Mouse (Mus musculus) limb, embryonic 13.5 days (tissue): ENCODE results near the gene Chd2. TPM values are rescaled to one million over a fixed set of nuclear protein-coding genes. Genes with fewer than 3 reads are reported as not detected.

Source experiments
- ATAC-seq: fragments of 200-750 bp; cut with Nextera tagmentation; 2 replicates; pipeline ENCODE4 v1.8.0; 2017; ENCODE audit warnings: low read depth, moderate number of reproducible peaks, moderate TSS enrichment; ENCODE audit not compliant: low FRiP score
- H3K27ac ChIP-seq: fragments of 300-500 bp; sonication (generic); 2 replicates; pipeline ENCODE4 v1.5.1; 2015; ENCODE audit warnings: inconsistent platforms, mild to moderate bottlenecking, moderate library complexity
- H3K27me3 ChIP-seq: fragments of 300-500 bp; sonication (generic); 2 replicates; pipeline ENCODE4 v1.6.1; 2015; ENCODE audit warnings: mild to moderate bottlenecking, inconsistent platforms
- H3K36me3 ChIP-seq: fragments of 300-500 bp; sonication (generic); 2 replicates; pipeline ENCODE4 v1.6.1; 2015; ENCODE audit warnings: inconsistent platforms, mild to moderate bottlenecking, moderate library complexity
- H3K4me1 ChIP-seq: fragments of 300-500 bp; sonication (generic); 2 replicates; pipeline ENCODE4 v1.6.1; 2015; ENCODE audit warnings: inconsistent platforms
- H3K4me2 ChIP-seq: fragments of 300-500 bp; sonication (generic); replicated peaks from 2 replicates; pipeline ENCODE4 v1.6.1; 2015; ENCODE audit warnings: inconsistent platforms, mild to moderate bottlenecking, moderate library complexity
- H3K4me3 ChIP-seq: fragments of 300-500 bp; sonication (generic); 2 replicates; pipeline ENCODE4 v1.5.1; 2015; ENCODE audit warnings: moderate library complexity, mild to moderate bottlenecking, inconsistent platforms
- H3K9ac ChIP-seq: fragments of 300-500 bp; sonication (generic); 2 replicates; pipeline ENCODE4 v1.6.1; 2015; ENCODE audit warnings: mild to moderate bottlenecking, inconsistent platforms
- H3K9me3 ChIP-seq: fragments of 300-500 bp; sonication (generic); 2 replicates; pipeline ENCODE4 v1.6.1; 2016; ENCODE audit warnings: inconsistent platforms
- WGBS: fragments of 180-500 bp; shearing (Covaris S2); methylation state at CpG from one replicate; pipeline ENCODE4 v1.1.7; 2015; 5-methylcytosine and 5-hydroxymethylcytosine counted together
- polyA plus RNA-seq: library from polyadenylated mRNA; unstranded; fragments of >200 nt; fragmentation: Nextera tagmentation; extraction: Ambion mirVana; gene quantifications from 2 replicates; pipeline ENCODE4 v1.2.1, GENCODE M21; 2015

Gene Chd2
- 62.5 and 66.3 TPM in 2 replicates for polyA plus RNA-seq

- Histone ChIP-seq H3K27me3 (no peaks in the 10 kb centered on the region), H3K4me3 (peak within 1 kb of the TSS; percentile 74), H3K4me2 (peak within 1 kb of the TSS; percentile 61), H3K27ac (peak within 1 kb of the TSS; percentile 100), H3K36me3 (peaks cover 12% of the 10 kb centered on the region), H3K4me1 (peaks cover 18% of the 10 kb centered on the region; the same call in 1 of the 2 replicates), H3K9me3 (no peaks in the 10 kb centered on the region), H3K9ac (peak within 1 kb of the TSS; percentile 98)
- 0% methylated on average over 15 of the region's 15 CpGs for WGBS
- peak; percentile 76 for ATAC-seq
These were observed at the start of gene Chd2 for GRCm38 (mm10) chr7:73541412-73542130. Gene Chd2 (minus strand): TSS chr7:73541830.

GRCm38 (mm10) chr7:73590757-73591156, 49.1 kb upstream of the Chd2 start:
- no peaks in the 10 kb centered on the region for H3K36me3 ChIP-seq
- no peak overlapping the region for H3K4me2 ChIP-seq
- no peaks in the 10 kb centered on the region for H3K9me3 ChIP-seq
- no peak for ATAC-seq
- no peaks in the 10 kb centered on the region for H3K27me3 ChIP-seq
- H3K4me3 ChIP-seq, result no peak overlapping the region
- no peak overlapping the region for H3K9ac ChIP-seq
- no peak overlapping the region for H3K27ac ChIP-seq
- WGBS, result 94% methylated on average over 5 of the region's 5 CpGs
- H3K4me1 ChIP-seq, result peaks cover 44% of the 10 kb centered on the region

DNA sequence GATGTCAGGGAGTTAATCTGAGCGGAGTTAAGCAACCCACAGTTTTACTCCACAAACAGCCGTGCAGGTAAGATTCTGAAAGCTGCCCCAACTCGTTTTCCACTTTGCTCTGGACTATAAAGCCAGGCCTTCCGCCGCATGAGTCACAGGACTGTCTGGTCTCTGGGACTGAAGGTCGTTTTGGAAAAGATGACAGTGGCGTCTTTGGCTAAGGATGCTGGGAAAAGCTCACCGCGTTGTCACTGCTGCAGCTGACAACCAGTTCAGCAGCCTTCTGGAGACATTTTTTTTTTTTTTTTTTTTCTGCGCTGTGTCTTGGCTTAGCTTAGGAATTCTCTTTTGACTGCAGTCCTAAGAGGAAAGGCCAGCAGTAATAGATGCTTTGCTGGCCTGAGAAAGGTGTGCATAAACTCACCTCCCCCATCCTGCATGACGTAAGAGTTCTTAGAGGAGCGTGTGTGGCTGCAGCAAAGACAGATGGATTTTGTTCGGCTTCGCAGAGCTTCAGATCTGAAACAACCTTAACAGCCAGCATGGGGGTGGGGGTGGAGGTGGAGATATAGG, 47.7 kb upstream of the Chd2 start:
- peak; percentile 41; the same call in 1 of the 2 replicates for ATAC-seq
- Histone ChIP-seq H3K4me1 (peaks cover 54% of the 10 kb centered on the region), H3K27ac (peak overlapping the region; percentile 83), H3K27me3 (no peaks in the 10 kb centered on the region), H3K4me3 (no peak overlapping the region), H3K9ac (peak overlapping the region; percentile 45), H3K4me2 (peak overlapping the region; percentile 49), H3K36me3 (no peaks in the 10 kb centered on the region), H3K9me3 (no peaks in the 10 kb centered on the region)
- WGBS, result 20% methylated on average over 14 of the region's 14 CpGs

DNA sequence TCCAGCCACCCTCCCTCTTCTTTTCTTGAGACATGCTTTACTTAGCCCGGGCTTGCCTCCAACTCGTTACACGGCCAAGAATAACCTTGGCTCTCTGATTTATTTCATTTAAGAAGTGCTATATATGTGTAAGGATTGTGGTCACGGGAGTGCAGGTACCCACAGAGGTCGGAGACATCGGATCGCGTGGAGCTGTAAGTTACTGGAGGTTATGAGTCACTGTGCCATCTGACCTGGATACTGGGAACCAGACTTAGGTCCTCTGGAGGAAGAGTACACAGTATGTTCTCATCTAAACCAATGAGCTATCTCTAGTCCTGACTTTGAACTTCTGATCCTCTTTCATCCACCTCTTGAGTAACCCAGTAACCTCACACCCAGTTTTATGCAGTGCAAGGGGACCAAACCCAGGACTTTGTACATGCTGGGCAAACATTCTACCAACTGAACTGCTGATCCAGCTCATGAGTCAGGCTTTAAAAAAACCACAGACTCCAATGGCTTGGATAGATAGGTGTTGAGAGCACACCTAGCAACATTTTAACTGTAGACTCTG, 46.8 kb upstream of the Chd2 start:
- peaks cover 55% of the 10 kb centered on the region for H3K4me1 ChIP-seq
- 67% methylated on average over 8 of the region's 8 CpGs for WGBS
- ATAC-seq, result no peak
- H3K27ac ChIP-seq, result peak overlapping the region; percentile 83
- H3K36me3 ChIP-seq, result no peaks in the 10 kb centered on the region
- H3K27me3 ChIP-seq, result no peaks in the 10 kb centered on the region
- 0 out of 2 replicates have a peak overlapping the region, but pooled peaks have one; percentile 45 for H3K9ac ChIP-seq
- H3K4me3 ChIP-seq, result no peak overlapping the region
- no peaks in the 10 kb centered on the region for H3K9me3 ChIP-seq
- H3K4me2 ChIP-seq, result peak overlapping the region; percentile 49

DNA sequence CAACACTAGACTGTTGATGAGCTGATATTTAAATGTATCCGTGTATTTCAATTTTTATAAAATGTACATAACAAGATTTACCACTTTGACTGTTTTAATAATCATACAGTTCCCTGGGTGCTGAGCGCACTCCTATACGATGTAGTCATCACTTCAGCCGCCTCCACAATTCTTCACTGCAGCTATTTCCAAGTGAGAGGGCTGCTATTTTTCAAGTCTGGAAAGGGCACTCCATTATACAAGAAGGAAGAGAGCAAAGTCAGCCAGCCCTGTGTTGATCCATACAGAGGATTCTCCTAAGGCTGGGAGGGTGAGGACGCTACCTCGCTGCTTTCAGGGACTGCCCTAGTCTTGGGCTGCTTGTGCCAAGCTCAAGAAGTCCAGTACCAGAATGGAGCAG, 45.1 kb upstream of the Chd2 start:
- Histone ChIP-seq H3K9ac (no peak overlapping the region), H3K4me2 (no peak overlapping the region), H3K4me1 (peaks cover 61% of the 10 kb centered on the region), H3K36me3 (no peaks in the 10 kb centered on the region), H3K27me3 (no peaks in the 10 kb centered on the region), H3K4me3 (no peak overlapping the region), H3K27ac (peak overlapping the region; percentile 44; the same call in 1 of the 2 replicates), H3K9me3 (no peaks in the 10 kb centered on the region)
- WGBS, result 82% methylated on average over 6 of the region's 6 CpGs
- ATAC-seq, result no peak

- H3K9me3 ChIP-seq, result no peaks in the 10 kb centered on the region
- no peak overlapping the region for H3K9ac ChIP-seq
- 61% methylated on average over 11 of the region's 11 CpGs for WGBS
- no peak overlapping the region; the same call in 1 of the 2 replicates for H3K27ac ChIP-seq
- ATAC-seq, result no peak
- no peak overlapping the region for H3K4me3 ChIP-seq
- H3K4me1 ChIP-seq, result peaks cover 61% of the 10 kb centered on the region
- no peaks in the 10 kb centered on the region for H3K27me3 ChIP-seq
- H3K36me3 ChIP-seq, result no peaks in the 10 kb centered on the region
- H3K4me2 ChIP-seq, result no peak overlapping the region
These were observed 44.6 kb upstream of the Chd2 start for GRCm38 (mm10) chr7:73586206-73586605.

- H3K27me3 ChIP-seq, result no peaks in the 10 kb centered on the region
- 0 out of 2 replicates have a peak, but pooled peaks have one; percentile 7 for ATAC-seq
- H3K4me2 ChIP-seq, result 0 out of 2 replicates have a peak overlapping the region, but pooled peaks have one; percentile 9
- no peaks in the 10 kb centered on the region for H3K36me3 ChIP-seq
- no peaks in the 10 kb centered on the region for H3K9me3 ChIP-seq
- peaks cover 61% of the 10 kb centered on the region for H3K4me1 ChIP-seq
- peak overlapping the region; percentile 93; the same call in 1 of the 2 replicates for H3K27ac ChIP-seq
- 78% methylated on average over 22 of the region's 22 CpGs for WGBS
- H3K9ac ChIP-seq, result no peak overlapping the region
- H3K4me3 ChIP-seq, result no peak overlapping the region
These were observed 43.7 kb upstream of the Chd2 start for GRCm38 (mm10) chr7:73585114-73586032.

- H3K9me3 ChIP-seq, result no peaks in the 10 kb centered on the region
- H3K9ac ChIP-seq, result peak overlapping the region; percentile 36; the same call in 1 of the 2 replicates
- peak overlapping the region; percentile 93 for H3K27ac ChIP-seq
- no peaks in the 10 kb centered on the region for H3K36me3 ChIP-seq
- H3K4me3 ChIP-seq, result no peak overlapping the region
- H3K4me1 ChIP-seq, result peaks cover 55% of the 10 kb centered on the region
- peak overlapping the region; percentile 30; the same call in 1 of the 2 replicates for H3K4me2 ChIP-seq
- no peaks in the 10 kb centered on the region for H3K27me3 ChIP-seq
- 0 out of 2 replicates have a peak, but pooled peaks have one; percentile 13 for ATAC-seq
- 39% methylated on average over 13 of the region's 13 CpGs for WGBS
These were observed 42.7 kb upstream of the Chd2 start for GRCm38 (mm10) chr7:73584009-73584995.

- Histone ChIP-seq H3K4me2 (no peak overlapping the region), H3K36me3 (no peaks in the 10 kb centered on the region), H3K27ac (no peak overlapping the region), H3K4me3 (no peak overlapping the region), H3K4me1 (peaks cover 49% of the 10 kb centered on the region), H3K27me3 (no peaks in the 10 kb centered on the region), H3K9ac (no peak overlapping the region), H3K9me3 (no peaks in the 10 kb centered on the region)
- no peak for ATAC-seq
- WGBS, result 85% methylated on average over 7 of the region's 7 CpGs
These were observed 41.8 kb upstream of the Chd2 start for GRCm38 (mm10) chr7:73583400-73583799.

GRCm38 (mm10) chr7:73581836-73582375, 40.3 kb upstream of the Chd2 start:
- no peak for ATAC-seq
- Histone ChIP-seq H3K27ac (no peak overlapping the region; the same call in 1 of the 2 replicates), H3K4me1 (peaks cover 40% of the 10 kb centered on the region), H3K27me3 (no peaks in the 10 kb centered on the region), H3K36me3 (no peaks in the 10 kb centered on the region), H3K9me3 (no peaks in the 10 kb centered on the region), H3K9ac (no peak overlapping the region), H3K4me3 (no peak overlapping the region), H3K4me2 (no peak overlapping the region)
- WGBS, result 37% methylated on average over 6 of the region's 6 CpGs
